Mouse (Mus musculus) G1E (cell line): ENCODE results near the gene Rab27a.

Experiments
- CTCF ChIP-seq: IDR thresholded peaks from 2 replicates; pipeline ENCODE4 v1.5.1; 2012; ENCODE audit warnings: low read depth, low read length, inconsistent platforms, mixed read lengths
- GATA1 ChIP-seq: IDR thresholded peaks from 2 replicates; pipeline ENCODE4 v1.6.1; 2012; ENCODE audit warnings: borderline replicate concordance, low read length, inconsistent platforms, mixed read lengths
- POLR2AphosphoS5 ChIP-seq: IDR thresholded peaks from 2 replicates; pipeline ENCODE4 v1.6.1; 2012; ENCODE audit warnings: low read depth, low read length, inconsistent platforms; ENCODE audit not compliant: insufficient replicate concordance
- TAL1 ChIP-seq: conservative IDR thresholded peaks from 2 replicates; pipeline ENCODE4 v1.6.1; 2012; ENCODE audit warnings: low read depth, low read length, inconsistent platforms, mixed read lengths

DNA sequence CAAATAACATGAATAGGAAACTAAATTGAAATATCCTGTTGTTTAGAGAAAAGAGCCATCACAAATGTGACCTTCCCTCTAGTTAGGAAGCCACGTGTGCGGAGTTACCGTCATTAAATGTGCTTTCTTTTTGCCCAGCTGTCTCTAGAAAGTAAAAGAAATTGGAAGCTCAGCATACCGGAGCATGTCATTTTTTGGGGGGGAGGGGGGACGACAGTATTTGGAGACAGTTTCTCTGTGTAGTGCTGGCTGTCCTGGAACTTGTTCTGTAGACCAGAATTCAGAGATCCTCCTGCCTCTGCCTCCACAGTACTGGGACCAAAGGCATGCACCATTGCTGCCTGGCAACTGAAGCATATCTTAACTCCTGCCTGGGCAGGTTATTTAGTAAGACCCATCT lies 56.9 kb downstream of the Rab27a start, which contains the start of gene Khdc3:
- TF ChIP-seq GATA1 (no peak), CTCF (no peak), TAL1 (no peak), POLR2AphosphoS5 (no peak)
